Mouse (Mus musculus) ES-E14 (cell line): ENCODE measurements at regions not wholly inside any gene's neighbourhood (a gene's known extent, or its start where the extent isn't known, plus 50 kb on each side); places are given as distances from the start of the nearest gene placed in this dataset.

Experiments used
- CHD2 ChIP-seq: IDR thresholded peaks from 2 replicates; pipeline ENCODE4 v1.6.1; 2014; ENCODE audit warnings: mild to moderate bottlenecking, low read depth, low read length, inconsistent platforms
- ZC3H11A ChIP-seq: IDR thresholded peaks from 2 replicates; pipeline ENCODE4 v1.6.1; 2012; ENCODE audit warnings: low read depth, mild to moderate bottlenecking, inconsistent platforms, low read length, borderline replicate concordance

DNA sequence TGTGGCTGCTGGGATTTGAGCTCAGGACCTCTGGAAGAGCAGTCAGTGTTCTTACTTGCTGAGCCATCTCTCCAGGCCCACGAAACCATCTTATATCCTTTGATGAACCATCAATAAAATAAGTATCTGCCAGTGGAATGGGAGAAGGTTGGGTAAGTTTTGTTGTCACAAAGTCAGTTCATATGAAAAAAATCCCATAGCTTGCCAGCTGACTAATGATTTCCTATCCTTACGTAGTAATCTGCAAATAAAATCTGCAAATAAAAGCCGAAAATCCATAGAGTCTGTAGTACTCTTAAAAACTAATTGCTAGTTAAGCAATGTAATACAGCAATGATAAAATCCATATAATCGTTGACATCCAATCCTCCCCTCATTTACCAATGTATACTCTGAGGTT, 50.8 kb upstream of the B3galnt1 start:
- TF ChIP-seq CHD2: no peak
- no peak for TF ChIP-seq ZC3H11A
